Mouse (Mus musculus) embryo, embryonic 11.5 days (tissue): ENCODE measurements around the gene Tnni3k.

Source experiments
- DNase-seq: peaks from one replicate; pipeline ENCODE4 v3.0.0-alpha.2; 2012; ENCODE audit warnings: low read depth, low spot score

Gene Tnni3k

GRCm38 (mm10) chr3:154834373-154834772 lies 220.8 kb downstream of the Tnni3k start:
- DNase-seq: no peak

GRCm38 (mm10) chr3:154825739-154826138 lies 229.5 kb downstream of the Tnni3k start:
- DNase-seq: no peak

GRCm38 (mm10) chr3:154824713-154825112 lies 230.5 kb downstream of the Tnni3k start:
- DNase-seq: no peak

- peak; percentile 63 for DNase-seq
Observed at GRCm38 (mm10) chr3:154819684-154820083, 235.5 kb downstream of the Tnni3k start.

- DNase-seq: peak; percentile 57
Observed at GRCm38 (mm10) chr3:154817732-154818131, 237.5 kb downstream of the Tnni3k start.

GRCm38 (mm10) chr3:154816801-154817625 lies 238.2 kb downstream of the Tnni3k start:
- no peak for DNase-seq

GRCm38 (mm10) chr3:154816231-154816630 lies 239.0 kb downstream of the Tnni3k start:
- no peak for DNase-seq

- no peak for DNase-seq
Observed at GRCm38 (mm10) chr3:154815606-154816005, 239.6 kb downstream of the Tnni3k start.

GRCm38 (mm10) chr3:154812893-154813292 lies 242.3 kb downstream of the Tnni3k start:
- DNase-seq: no peak

GRCm38 (mm10) chr3:154811833-154812232 lies 243.4 kb downstream of the Tnni3k start:
- no peak for DNase-seq

- DNase-seq: no peak
Observed at GRCm38 (mm10) chr3:154811281-154811680, 243.9 kb downstream of the Tnni3k start.

- DNase-seq: no peak
Observed at GRCm38 (mm10) chr3:154810273-154810870, 244.8 kb downstream of the Tnni3k start.

- DNase-seq: no peak
Observed at GRCm38 (mm10) chr3:154806626-154807025, 248.6 kb downstream of the Tnni3k start.

GRCm38 (mm10) chr3:154800888-154801429 lies 254.2 kb downstream of the Tnni3k start:
- DNase-seq: no peak

GRCm38 (mm10) chr3:154800454-154800853 lies 254.8 kb downstream of the Tnni3k start:
- no peak for DNase-seq

GRCm38 (mm10) chr3:154798806-154799205 lies 256.4 kb downstream of the Tnni3k start:
- no peak for DNase-seq

- DNase-seq: no peak
Observed at GRCm38 (mm10) chr3:154793571-154793970, 261.6 kb downstream of the Tnni3k start.

GRCm38 (mm10) chr3:154787611-154788010 lies 267.6 kb downstream of the Tnni3k start:
- DNase-seq: no peak

GRCm38 (mm10) chr3:154786354-154786753 lies 268.9 kb downstream of the Tnni3k start:
- no peak for DNase-seq

GRCm38 (mm10) chr3:154778836-154779595 lies 276.2 kb downstream of the Tnni3k start:
- DNase-seq: no peak

GRCm38 (mm10) chr3:154771651-154772050 lies 283.6 kb downstream of the Tnni3k start:
- DNase-seq: no peak

GRCm38 (mm10) chr3:154766321-154766720 lies 288.9 kb downstream of the Tnni3k start:
- no peak for DNase-seq
